Mouse (Mus musculus) lung, embryonic 16.5 days (tissue): Measurements from ENCODE around the gene Ulbp1. TPM values are rescaled to one million over a fixed set of nuclear protein-coding genes. Genes with fewer than 3 reads are reported as not detected.

Experiments used
- ATAC-seq: fragments of 200-750 bp; cut with Nextera tagmentation; 2 replicates; pipeline ENCODE4 v1.8.0; 2017; ENCODE audit warnings: low read depth, mild to moderate bottlenecking, moderate library complexity
- H3K27ac ChIP-seq: fragments of 300-500 bp; sonication (generic); 2 replicates; pipeline ENCODE4 v1.5.1; 2014; ENCODE audit warnings: mild to moderate bottlenecking, control low read depth, low read length
- H3K27me3 ChIP-seq: fragments of 300-500 bp; sonication (generic); 2 replicates; pipeline ENCODE4 v1.6.1; 2014; ENCODE audit warnings: low read depth, low read length, mixed read lengths; ENCODE audit not compliant: control insufficient read depth, insufficient read depth
- H3K36me3 ChIP-seq: fragments of 300-500 bp; sonication (generic); 2 replicates; pipeline ENCODE4 v1.6.1; 2014; ENCODE audit warnings: low read length; ENCODE audit not compliant: control insufficient read depth, insufficient read depth
- H3K4me1 ChIP-seq: fragments of 300-500 bp; sonication (generic); replicated peaks from 2 replicates; pipeline ENCODE4 v1.6.1; 2014; ENCODE audit warnings: low read length, mixed read lengths; ENCODE audit not compliant: control insufficient read depth, insufficient read depth
- H3K4me2 ChIP-seq: fragments of 300-500 bp; sonication (generic); 2 replicates; pipeline ENCODE4 v1.6.1; 2014; ENCODE audit warnings: low read depth, low read length, control low read depth
- H3K4me3 ChIP-seq: fragments of 300-500 bp; sonication (generic); 2 replicates; pipeline ENCODE4 v1.5.1; 2014; ENCODE audit warnings: mild to moderate bottlenecking, low read length, control low read depth
- H3K9ac ChIP-seq: fragments of 300-500 bp; sonication (generic); 2 replicates; pipeline ENCODE4 v1.6.1; 2014; ENCODE audit warnings: low read length, control low read depth
- H3K9me3 ChIP-seq: fragments of 300-500 bp; sonication (generic); 2 replicates; pipeline ENCODE4 v1.6.1; 2016; ENCODE audit warnings: low read length; ENCODE audit not compliant: control insufficient read depth
- WGBS: fragments of 180-500 bp; shearing (Covaris S2); extraction: QIAGEN DNeasy Blood & Tissue Kit; methylation state at CpG from one replicate; pipeline ENCODE4 v1.1.7; 2014; 5-methylcytosine and 5-hydroxymethylcytosine counted together
- polyA plus RNA-seq: library from polyadenylated mRNA; unstranded; fragments of >200 nt; fragmentation: Nextera tagmentation; extraction: Ambion mirVana; gene quantifications from 2 replicates; pipeline ENCODE4 v1.2.1, GENCODE M21; 2015

Gene Ulbp1
- polyA plus RNA-seq, 1 experiment from 2014 or later: 10.9 TPM

DNA sequence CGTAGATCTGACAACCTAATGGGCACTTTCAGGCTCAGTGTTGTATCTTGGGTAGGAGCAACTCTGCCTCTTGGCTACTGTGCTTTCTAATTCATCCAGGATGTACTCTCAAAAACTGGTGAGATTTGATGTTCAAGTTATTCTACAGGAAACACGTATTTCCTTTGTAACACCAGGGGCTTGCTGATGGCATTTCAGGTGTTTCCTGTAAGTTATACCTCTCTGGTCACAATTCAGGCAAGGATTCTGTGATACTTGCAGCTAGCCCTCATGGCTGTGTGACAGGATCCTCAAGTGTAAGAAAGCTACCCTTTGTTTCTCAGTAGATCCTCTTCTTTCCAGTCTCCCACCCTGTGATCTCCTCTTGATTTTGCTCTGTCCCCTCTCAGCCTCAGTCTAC, 34.5 kb downstream of the Ulbp1 start:
- H3K27ac ChIP-seq: no peak overlapping the region
- H3K4me2 ChIP-seq: no peak overlapping the region
- H3K9me3 ChIP-seq: no peaks in the 10 kb centered on the region
- H3K9ac ChIP-seq: no peak overlapping the region
- ATAC-seq: no peak
- no peaks in the 10 kb centered on the region for H3K4me1 ChIP-seq
- no peak overlapping the region for H3K4me3 ChIP-seq
- H3K27me3 ChIP-seq: no peaks in the 10 kb centered on the region
- WGBS: 68% methylated on average over 2 of the region's 2 CpGs
- no peaks in the 10 kb centered on the region for H3K36me3 ChIP-seq

- Histone ChIP-seq H3K9me3 (no peaks in the 10 kb centered on the region), H3K4me2 (peak overlapping the region; percentile 99), H3K4me3 (peak overlapping the region; percentile 67), H3K4me1 (peaks cover 3% of the 10 kb centered on the region; the same call in 1 of the 2 replicates), H3K9ac (no peak overlapping the region; the same call in 1 of the 2 replicates), H3K36me3 (no peaks in the 10 kb centered on the region), H3K27ac (no peak overlapping the region), H3K27me3 (peaks cover 21% of the 10 kb centered on the region)
- WGBS: 8% methylated on average over 50 of the region's 55 CpGs
- ATAC-seq: no peak
Measured at GRCm38 (mm10) chr10:7393143-7394035, 80.0 kb downstream of the Ulbp1 start.

DNA sequence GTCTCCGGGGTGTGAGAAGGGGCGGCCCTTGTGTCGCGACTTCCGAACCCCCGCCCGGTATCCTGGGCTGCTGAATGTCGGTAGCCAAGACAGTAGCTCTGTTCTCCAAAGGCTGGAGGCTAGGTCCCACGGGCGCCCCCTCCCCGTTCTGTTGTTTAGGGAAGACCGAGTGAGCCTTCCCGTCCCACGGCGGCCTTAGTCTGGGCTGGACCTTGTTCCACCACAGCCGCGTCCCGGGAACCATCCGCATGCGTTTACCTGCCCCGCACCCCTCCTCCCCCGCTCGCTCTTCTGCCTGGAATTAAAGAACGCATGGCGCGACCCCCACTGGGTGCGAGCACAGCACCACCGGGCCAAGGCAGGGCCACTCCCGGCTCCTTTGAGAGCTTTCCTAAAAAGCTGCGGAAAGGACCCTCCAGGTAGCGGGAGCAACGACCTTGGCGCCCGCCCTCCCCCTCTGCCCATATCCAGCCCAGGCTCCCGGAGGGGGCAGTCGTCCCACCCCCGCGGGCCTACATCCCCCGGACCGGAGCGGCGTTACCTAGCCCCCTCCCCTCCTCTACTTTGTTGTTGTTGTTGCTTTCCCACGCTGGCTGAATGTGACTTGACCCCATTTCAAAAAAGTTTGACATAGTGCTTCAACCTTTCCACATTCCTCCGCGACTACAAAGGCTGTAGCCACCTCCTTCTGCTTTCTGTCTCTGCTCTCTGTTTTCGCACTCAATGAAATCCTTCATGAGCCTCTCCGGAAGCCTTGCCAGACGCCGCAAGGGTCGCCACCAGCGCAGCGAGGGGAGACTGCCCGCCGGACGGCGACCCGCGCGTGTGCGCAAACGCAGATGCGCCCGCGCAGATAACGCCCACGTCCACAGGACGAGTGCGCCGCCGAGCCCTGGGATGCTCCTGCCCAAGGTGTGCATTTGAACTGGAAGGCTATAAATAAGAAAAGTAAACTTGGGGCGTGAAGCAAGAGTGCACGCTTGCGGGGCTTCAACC, 81.2 kb downstream of the Ulbp1 start:
- WGBS: under 1% methylated on average over 71 of the region's 73 CpGs
- H3K27ac ChIP-seq: no peak overlapping the region
- peak overlapping the region; percentile 64 for H3K9ac ChIP-seq
- H3K27me3 ChIP-seq: peaks cover 21% of the 10 kb centered on the region
- peak; percentile 49 for ATAC-seq
- H3K4me2 ChIP-seq: peak overlapping the region; percentile 99
- H3K4me1 ChIP-seq: peaks cover 3% of the 10 kb centered on the region; the same call in 1 of the 2 replicates
- no peaks in the 10 kb centered on the region for H3K9me3 ChIP-seq
- no peaks in the 10 kb centered on the region for H3K36me3 ChIP-seq
- H3K4me3 ChIP-seq: peak overlapping the region; percentile 67

GRCm38 (mm10) chr10:7391561-7391934, 81.9 kb downstream of the Ulbp1 start:
- H3K27ac ChIP-seq: no peak overlapping the region
- WGBS: under 1% methylated on average over 20 of the region's 20 CpGs

GRCm38 (mm10) chr10:7391108-7391507, 82.3 kb downstream of the Ulbp1 start:
- Histone ChIP-seq H3K4me2 (peak overlapping the region; percentile 99), H3K4me3 (peak overlapping the region; percentile 67), H3K36me3 (no peaks in the 10 kb centered on the region), H3K4me1 (peaks cover 3% of the 10 kb centered on the region; the same call in 1 of the 2 replicates), H3K27ac (no peak overlapping the region), H3K9ac (peak overlapping the region; percentile 64), H3K9me3 (no peaks in the 10 kb centered on the region), H3K27me3 (peaks cover 21% of the 10 kb centered on the region)
- ATAC-seq: peak; percentile 52
- WGBS: 0% methylated on average over 29 of the region's 31 CpGs

More at GRCm38 (mm10) chr10:7391561-7391934, 81.9 kb downstream of the Ulbp1 start:
- H3K9me3 ChIP-seq: no peaks in the 10 kb centered on the region
- peak overlapping the region; percentile 67 for H3K4me3 ChIP-seq
- H3K36me3 ChIP-seq: no peaks in the 10 kb centered on the region
- peaks cover 3% of the 10 kb centered on the region; the same call in 1 of the 2 replicates for H3K4me1 ChIP-seq
- peaks cover 21% of the 10 kb centered on the region for H3K27me3 ChIP-seq
- peak; percentile 53 for ATAC-seq
- H3K4me2 ChIP-seq: peak overlapping the region; percentile 99
- peak overlapping the region; percentile 64 for H3K9ac ChIP-seq

Other genes starting within 250 kb of the Ulbp1 start
- gene Lrp11, start 116.2 kb upstream of the Ulbp1 start, polyA plus RNA-seq: 2.8 and 2.9 TPM in 2 replicates
- 46.4 and 47.4 TPM in 2 replicates for gene Nup43, start 193.9 kb upstream of the Ulbp1 start, polyA plus RNA-seq
- 122 and 126 TPM in 2 replicates for gene Pcmt1, start 207.5 kb upstream of the Ulbp1 start, polyA plus RNA-seq
- gene Lats1, start 207.6 kb upstream of the Ulbp1 start, polyA plus RNA-seq: 7.9 and 8.0 TPM in 2 replicates